Mouse (Mus musculus) C2C12 (cell line): ENCODE results near the gene Gm45521.

Source experiments
- CTCF ChIP-seq: IDR thresholded peaks from one replicate; pipeline ENCODE4 v1.5.1; 2011; ENCODE audit not compliant: control insufficient read depth, insufficient read depth, insufficient read length
- MYOD1 ChIP-seq: IDR thresholded peaks from one replicate; pipeline ENCODE4 v1.6.1; 2011; ENCODE audit warnings: low read depth; ENCODE audit not compliant: control insufficient read depth, insufficient read length

GRCm38 (mm10) chr14:7957049-7957448 lies at the start of gene Gm45521:
- TF ChIP-seq CTCF (no peak), MYOD1 (no peak)
